In genomic region chr10:70996051-70996450, GRCm38 (mm10) we compare ENCODE assay signal across 30 mouse cellular contexts.
DNase-seq lines count a peak whose midpoint lies in the region; ATAC-seq and TF ChIP-seq lines count a peak whose summit lies in the region.
"Had no signal": no experiment of that assay in that cellular context is flagged by ENCODE, and none has a peak within 500 bp of the region (broad histone marks: within the 10 kb centered on the region; RNA-seq: fewer than 3 reads in every experiment).

No protein-coding gene starts in this region.

- no peak overlapping the region for H3K9ac ChIP-seq in midbrain, postnatal 0 days (replicated peaks; ENCODE audit: low read length, poor library complexity, severe bottlenecking)
- H3K9ac ChIP-seq: embryonic facial prominence, embryonic 12.5 days; embryonic facial prominence, embryonic 15.5 days; forebrain, embryonic 12.5 days; forebrain, embryonic 15.5 days; heart, embryonic 12.5 days; heart, embryonic 15.5 days; hindbrain, embryonic 14.5 days had no signal

- no peak overlapping the region for H3K27ac ChIP-seq in midbrain, postnatal 0 days (ENCODE audit: low read depth, low read length)
- H3K27ac ChIP-seq: embryonic facial prominence, embryonic 12.5 days; embryonic facial prominence, embryonic 15.5 days; forebrain, embryonic 12.5 days; forebrain, embryonic 15.5 days; heart, adult 2 months; heart, embryonic 15.5 days; hindbrain, embryonic 14.5 days; hindbrain, postnatal 0 days had no signal

- H3K27me3 ChIP-seq in midbrain, postnatal 0 days (ENCODE audit: insufficient read depth, low read length): no peaks in the 10 kb centered on the region
- H3K27me3 ChIP-seq: CH12.LX; embryonic facial prominence, embryonic 12.5 days; embryonic facial prominence, embryonic 15.5 days; forebrain, embryonic 12.5 days; forebrain, embryonic 15.5 days; heart, embryonic 12.5 days; heart, embryonic 15.5 days; Patski had no signal

- no peak for ATAC-seq in erythroblast, adult 5-6 weeks (replicated peaks; ENCODE audit: low FRiP score, poor library complexity, severe bottlenecking)
- no peak for ATAC-seq in midbrain, postnatal 0 days (ENCODE audit: low FRiP score)
- ATAC-seq: forebrain, embryonic 15.5 days; hindbrain, postnatal 0 days; inflammation-experienced regulatory T-cells, adult 6 months; intestine, embryonic 16.5 days; Patski had no signal

- peaks cover 5% of the 10 kb centered on the region; the same call in 1 of the 2 replicates for H3K4me1 ChIP-seq in midbrain, postnatal 0 days (ENCODE audit: insufficient read depth, low read length)
- H3K4me1 ChIP-seq: embryonic facial prominence, embryonic 12.5 days; embryonic facial prominence, embryonic 15.5 days; forebrain, embryonic 12.5 days; heart, embryonic 12.5 days; heart, embryonic 15.5 days had no signal

- TF ChIP-seq CTCF in midbrain, postnatal 0 days (IDR thresholded peaks at IDR 0.05): no peak

- H3K4me3 ChIP-seq in midbrain, postnatal 0 days (ENCODE audit: low read depth, low read length): no peak overlapping the region
- H3K4me3 ChIP-seq: embryonic facial prominence, embryonic 12.5 days; embryonic facial prominence, embryonic 15.5 days; erythroblast, embryonic 14.5 days; forebrain, embryonic 12.5 days; forebrain, embryonic 15.5 days; heart, adult 2 months; heart, embryonic 12.5 days; heart, embryonic 15.5 days had no signal

- DNase-seq in adrenal gland, adult 2 months: peak; percentile 43
- DNase-seq in adrenal gland, postnatal 4 days (ENCODE audit: low spot score in 2 of 2): no peak
- DNase-seq in adrenal gland, adult 8-10 months: peak; percentile 21
- peak; percentile 41 for DNase-seq in adrenal gland, postnatal 14 days
- DNase-seq in midbrain, postnatal 0 days (ENCODE audit: low spot score): no peak
- DNase-seq: B cell, adult 2 months; cerebellum, adult 2 months; cerebellum, adult 9-11 months; cerebellum, postnatal 25 days; gastrocnemius, postnatal 25 days; heart, adult 2 months; heart, postnatal 10 days; heart, postnatal 36 days; kidney, adult 18-20 months; kidney, adult 9 months had no signal

- 96% methylated on average over 9 of the region's 9 CpGs for WGBS in midbrain, postnatal 0 days

- H3K4me2 ChIP-seq in midbrain, postnatal 0 days (ENCODE audit: low read depth, low read length, poor library complexity, severe bottlenecking): no peak overlapping the region
- H3K4me2 ChIP-seq: embryonic facial prominence, embryonic 12.5 days; embryonic facial prominence, embryonic 15.5 days; forebrain, embryonic 12.5 days; forebrain, embryonic 15.5 days; heart, embryonic 12.5 days; heart, embryonic 15.5 days; hindbrain, embryonic 14.5 days had no signal

- no peaks in the 10 kb centered on the region for H3K36me3 ChIP-seq in midbrain, postnatal 0 days (ENCODE audit: insufficient read depth, low read length)
- H3K36me3 ChIP-seq: embryonic facial prominence, embryonic 12.5 days; embryonic facial prominence, embryonic 15.5 days; forebrain, embryonic 12.5 days; forebrain, embryonic 15.5 days; G1E; heart, embryonic 12.5 days; heart, embryonic 15.5 days had no signal

- H3K9me3 ChIP-seq in midbrain, postnatal 0 days (ENCODE audit: low read length): no peaks in the 10 kb centered on the region
- H3K9me3 ChIP-seq: embryonic facial prominence, embryonic 12.5 days; embryonic facial prominence, embryonic 15.5 days; forebrain, embryonic 12.5 days; forebrain, embryonic 15.5 days; heart, embryonic 12.5 days; heart, embryonic 15.5 days had no signal

Comparison
In these comparisons a context has a peak if more than half of its experiments do, and no peak if none do; other contexts are left out.
1. DNase-seq: peak in adrenal gland, adult 2 months (single experiment), adrenal gland, adult 8-10 months (single experiment) and adrenal gland, postnatal 14 days (single experiment); none in adrenal gland, postnatal 4 days (0 of 2) and midbrain, postnatal 0 days (single experiment).